Mouse (Mus musculus) intestine, embryonic 14.5 days (tissue): ENCODE results near the gene Adig. TPM values are rescaled to one million over a fixed set of nuclear protein-coding genes. Genes with fewer than 3 reads are reported as not detected.

Experiments
- ATAC-seq: fragments of 200-750 bp; cut with Nextera tagmentation; replicated peaks from 2 replicates; pipeline ENCODE4 v1.8.0; 2017; ENCODE audit warnings: low read depth, moderate number of reproducible peaks, moderate TSS enrichment, moderate library complexity; ENCODE audit not compliant: low FRiP score, low TSS enrichment
- DNase-seq: peaks from one replicate; pipeline ENCODE4 v3.0.0-alpha.2; 2018; ENCODE audit warnings: low spot score
- H3K27ac ChIP-seq: fragments of 300-500 bp; sonication (generic); 2 replicates; pipeline ENCODE4 v1.5.1; 2014; ENCODE audit warnings: low read depth, mild to moderate bottlenecking, control low read depth
- H3K27me3 ChIP-seq: fragments of 300-500 bp; sonication (generic); replicated peaks from 2 replicates; pipeline ENCODE4 v1.6.1; 2014; ENCODE audit warnings: low read length, control low read depth; ENCODE audit not compliant: control insufficient read depth, insufficient read depth
- H3K36me3 ChIP-seq: fragments of 300-500 bp; sonication (generic); 2 replicates; pipeline ENCODE4 v1.6.1; 2014; ENCODE audit warnings: low read length, control low read depth; ENCODE audit not compliant: control insufficient read depth, insufficient read depth
- H3K4me1 ChIP-seq: fragments of 300-500 bp; sonication (generic); replicated peaks from 2 replicates; pipeline ENCODE4 v1.6.1; 2014; ENCODE audit warnings: low read length, control low read depth, mixed read lengths; ENCODE audit not compliant: control insufficient read depth, insufficient read depth
- H3K4me2 ChIP-seq: fragments of 300-500 bp; sonication (generic); 2 replicates; pipeline ENCODE4 v1.6.1; 2014; ENCODE audit warnings: low read length
- H3K4me3 ChIP-seq: fragments of 300-500 bp; sonication (generic); 2 replicates; pipeline ENCODE4 v1.5.1; 2014; ENCODE audit warnings: low read depth, low read length, control low read depth, mixed read lengths
- H3K9ac ChIP-seq: fragments of 300-500 bp; sonication (generic); 2 replicates; pipeline ENCODE4 v1.6.1; 2014; ENCODE audit warnings: mild to moderate bottlenecking, low read length
- H3K9me3 ChIP-seq: fragments of 300-500 bp; sonication (generic); 2 replicates; pipeline ENCODE4 v1.6.1; 2016; ENCODE audit warnings: low read length, control low read depth; ENCODE audit not compliant: control insufficient read depth
- WGBS: fragments of 180-500 bp; shearing (Covaris S2); extraction: QIAGEN DNeasy Blood & Tissue Kit; methylation state at CpG from one replicate; pipeline ENCODE4 v1.1.7; 2014; 5-methylcytosine and 5-hydroxymethylcytosine counted together
- polyA plus RNA-seq: library from polyadenylated mRNA; unstranded; fragments of >200 nt; fragmentation: Nextera tagmentation; extraction: Ambion mirVana; gene quantifications from 2 replicates; pipeline ENCODE4 v1.2.1, GENCODE M21; 2014

Gene Adig
- polyA plus RNA-seq, 1 experiment from 2014 or later = not detected

- no peaks in the 10 kb centered on the region for H3K4me1 ChIP-seq
- H3K4me3 ChIP-seq = no peak overlapping the region
- H3K27me3 ChIP-seq = no peaks in the 10 kb centered on the region
- no peak overlapping the region for H3K4me2 ChIP-seq
- ATAC-seq = no peak
- no peaks in the 10 kb centered on the region for H3K9me3 ChIP-seq
- H3K36me3 ChIP-seq = no peaks in the 10 kb centered on the region
- no peak overlapping the region for H3K27ac ChIP-seq
- no peak for DNase-seq
- H3K9ac ChIP-seq = no peak overlapping the region
- WGBS = 75% methylated on average over 5 of the region's 5 CpGs
Measured at GRCm38 (mm10) chr2:158506475-158506874, 4.1 kb downstream of the Adig start.

- H3K27ac ChIP-seq = no peak overlapping the region
- H3K27me3 ChIP-seq = no peaks in the 10 kb centered on the region
- no peaks in the 10 kb centered on the region for H3K4me1 ChIP-seq
- no peak overlapping the region for H3K9ac ChIP-seq
- no peak for ATAC-seq
- no peak overlapping the region for H3K4me3 ChIP-seq
- no peaks in the 10 kb centered on the region for H3K9me3 ChIP-seq
- DNase-seq = no peak
- WGBS = 90% methylated on average over 10 of the region's 10 CpGs
- H3K36me3 ChIP-seq = no peaks in the 10 kb centered on the region
- no peak overlapping the region for H3K4me2 ChIP-seq
Measured at GRCm38 (mm10) chr2:158507046-158507445, 4.6 kb downstream of the Adig start.

- no peaks in the 10 kb centered on the region for H3K36me3 ChIP-seq
- no peak overlapping the region for H3K4me3 ChIP-seq
- no peak overlapping the region for H3K27ac ChIP-seq
- no peaks in the 10 kb centered on the region for H3K27me3 ChIP-seq
- H3K9me3 ChIP-seq = no peaks in the 10 kb centered on the region
- H3K9ac ChIP-seq = no peak overlapping the region
- WGBS = 63% methylated on average over 6 of the region's 6 CpGs
- DNase-seq (peak; percentile 58), ATAC-seq (peak; percentile 63)
- H3K4me1 ChIP-seq = no peaks in the 10 kb centered on the region
- no peak overlapping the region for H3K4me2 ChIP-seq
Measured at GRCm38 (mm10) chr2:158510665-158511064, 8.3 kb downstream of the Adig start.

- DNase-seq (no peak), ATAC-seq (no peak)
- no peaks in the 10 kb centered on the region for H3K27me3 ChIP-seq
- H3K4me1 ChIP-seq = no peaks in the 10 kb centered on the region
- no peak within 1 kb of the TSS for H3K4me3 ChIP-seq
- no peak within 1 kb of the TSS for H3K27ac ChIP-seq
- no peak within 1 kb of the TSS for H3K9ac ChIP-seq
- no peaks in the 10 kb centered on the region for H3K36me3 ChIP-seq
- H3K9me3 ChIP-seq = no peaks in the 10 kb centered on the region
- no peak within 1 kb of the TSS for H3K4me2 ChIP-seq
- 82% methylated on average over 10 of the region's 10 CpGs for WGBS
Measured at GRCm38 (mm10) chr2:158512528-158512927, 10.1 kb downstream of the Adig start, which contains the start of gene Arhgap40. Gene Arhgap40, plus strand, starts transcription at chr2:158512796.

- Histone ChIP-seq H3K9ac (no peak overlapping the region), H3K4me1 (no peaks in the 10 kb centered on the region), H3K9me3 (no peaks in the 10 kb centered on the region), H3K27ac (no peak overlapping the region), H3K4me2 (no peak overlapping the region), H3K4me3 (no peak overlapping the region), H3K27me3 (no peaks in the 10 kb centered on the region), H3K36me3 (no peaks in the 10 kb centered on the region)
- no peak for DNase-seq
- WGBS = 79% methylated on average over 12 of the region's 12 CpGs
- no peak for ATAC-seq
Measured at GRCm38 (mm10) chr2:158513821-158514336, 11.5 kb downstream of the Adig start.

DNA sequence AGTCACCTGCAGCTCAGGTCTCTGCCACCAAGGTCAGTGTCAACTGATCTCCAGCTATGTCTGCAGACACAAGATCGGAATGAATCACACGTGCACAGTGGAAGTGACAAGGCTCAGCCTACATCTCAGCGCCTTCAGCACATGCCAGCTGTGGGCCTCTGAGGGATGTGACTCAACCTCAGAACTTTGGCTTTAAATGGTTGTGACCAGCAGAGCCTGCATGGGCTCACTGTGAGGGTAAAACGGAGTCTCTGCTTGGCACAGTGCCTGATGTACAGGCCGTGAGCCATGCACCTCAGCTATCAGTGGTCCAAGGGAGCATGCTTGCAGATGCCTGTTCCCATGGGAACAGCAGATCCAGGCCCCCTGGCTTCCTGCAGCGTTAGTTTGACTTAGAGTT lies 16.2 kb downstream of the Adig start:
- Histone ChIP-seq H3K4me3 (no peak overlapping the region), H3K4me1 (no peaks in the 10 kb centered on the region), H3K27me3 (no peaks in the 10 kb centered on the region), H3K9ac (no peak overlapping the region), H3K9me3 (no peaks in the 10 kb centered on the region), H3K36me3 (no peaks in the 10 kb centered on the region), H3K4me2 (no peak overlapping the region), H3K27ac (no peak overlapping the region)
- DNase-seq (no peak), ATAC-seq (no peak)
- WGBS = 68% methylated on average over 6 of the region's 6 CpGs

- Histone ChIP-seq H3K4me3 (no peak overlapping the region), H3K4me1 (no peaks in the 10 kb centered on the region), H3K27ac (no peak overlapping the region), H3K4me2 (no peak overlapping the region), H3K9me3 (no peaks in the 10 kb centered on the region), H3K9ac (no peak overlapping the region), H3K27me3 (no peaks in the 10 kb centered on the region), H3K36me3 (no peaks in the 10 kb centered on the region)
- 66% methylated on average over 11 of the region's 11 CpGs for WGBS
- ATAC-seq = no peak
- no peak for DNase-seq
Measured at GRCm38 (mm10) chr2:158519071-158519470, 16.7 kb downstream of the Adig start.

DNA sequence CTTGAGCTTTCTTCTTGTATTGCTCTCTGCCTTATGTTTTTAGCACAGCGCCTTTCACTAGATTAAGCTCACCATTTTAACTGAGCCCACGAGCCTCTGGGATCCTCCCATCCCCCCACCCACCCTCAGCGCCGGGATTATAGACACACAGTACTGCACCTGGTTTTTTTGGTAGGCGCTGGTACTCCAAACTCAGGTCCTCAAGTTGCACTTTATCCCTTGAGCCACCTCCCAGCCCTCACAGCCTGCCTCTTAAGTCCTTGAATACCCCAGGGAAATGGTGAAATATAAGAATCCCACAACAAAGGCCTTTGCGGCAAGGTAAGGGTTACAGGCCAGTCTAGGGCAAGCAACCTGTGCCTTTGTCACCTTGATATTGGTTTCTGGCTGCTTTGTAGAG lies 17.4 kb downstream of the Adig start:
- H3K4me2 ChIP-seq = no peak overlapping the region
- no peaks in the 10 kb centered on the region for H3K27me3 ChIP-seq
- no peaks in the 10 kb centered on the region for H3K4me1 ChIP-seq
- no peaks in the 10 kb centered on the region for H3K9me3 ChIP-seq
- DNase-seq (no peak), ATAC-seq (no peak)
- no peak overlapping the region for H3K27ac ChIP-seq
- H3K36me3 ChIP-seq = no peaks in the 10 kb centered on the region
- 85% methylated on average over 6 of the region's 6 CpGs for WGBS
- H3K4me3 ChIP-seq = no peak overlapping the region
- H3K9ac ChIP-seq = no peak overlapping the region

GRCm38 (mm10) chr2:158523060-158523459 lies 20.6 kb downstream of the Adig start:
- Histone ChIP-seq H3K4me2 (no peak overlapping the region), H3K36me3 (no peaks in the 10 kb centered on the region), H3K4me3 (no peak overlapping the region), H3K9me3 (no peaks in the 10 kb centered on the region), H3K27ac (no peak overlapping the region), H3K27me3 (no peaks in the 10 kb centered on the region), H3K4me1 (no peaks in the 10 kb centered on the region), H3K9ac (no peak overlapping the region)
- ATAC-seq (no peak), DNase-seq (no peak)
- 75% methylated on average over 8 of the region's 8 CpGs for WGBS
